Mouse (Mus musculus) CH12.LX (cell line): ENCODE measurements at regions not wholly inside any gene's neighbourhood (a gene's known extent, or its start where the extent isn't known, plus 50 kb on each side); places are given as distances from the start of the nearest gene placed in this dataset.

Source experiments
- POLR2A ChIP-seq: IDR thresholded peaks from 2 replicates; pipeline ENCODE4 v1.6.1; 2011; ENCODE audit warnings: low read depth, mild to moderate bottlenecking, improper control_type of control experiment, low read length
- USF1 ChIP-seq: IDR thresholded peaks from 2 replicates; pipeline ENCODE4 v1.6.1; 2014; ENCODE audit warnings: low read depth, mild to moderate bottlenecking, inconsistent platforms, low read length, improper control_type of control experiment
- ZMIZ1 ChIP-seq: IDR thresholded peaks from 2 replicates; pipeline ENCODE4 v1.6.1; 2012; ENCODE audit warnings: low read depth, mild to moderate bottlenecking, inconsistent platforms, low read length, improper control_type of control experiment

GRCm38 (mm10) chr3:118036501-118036900, 167.8 kb upstream of the Snx7 start:
- TF ChIP-seq ZMIZ1 (no peak), POLR2A (no peak), USF1 (no peak)
